Mouse (Mus musculus): ENCODE results near the gene C2cd5.

DNA sequence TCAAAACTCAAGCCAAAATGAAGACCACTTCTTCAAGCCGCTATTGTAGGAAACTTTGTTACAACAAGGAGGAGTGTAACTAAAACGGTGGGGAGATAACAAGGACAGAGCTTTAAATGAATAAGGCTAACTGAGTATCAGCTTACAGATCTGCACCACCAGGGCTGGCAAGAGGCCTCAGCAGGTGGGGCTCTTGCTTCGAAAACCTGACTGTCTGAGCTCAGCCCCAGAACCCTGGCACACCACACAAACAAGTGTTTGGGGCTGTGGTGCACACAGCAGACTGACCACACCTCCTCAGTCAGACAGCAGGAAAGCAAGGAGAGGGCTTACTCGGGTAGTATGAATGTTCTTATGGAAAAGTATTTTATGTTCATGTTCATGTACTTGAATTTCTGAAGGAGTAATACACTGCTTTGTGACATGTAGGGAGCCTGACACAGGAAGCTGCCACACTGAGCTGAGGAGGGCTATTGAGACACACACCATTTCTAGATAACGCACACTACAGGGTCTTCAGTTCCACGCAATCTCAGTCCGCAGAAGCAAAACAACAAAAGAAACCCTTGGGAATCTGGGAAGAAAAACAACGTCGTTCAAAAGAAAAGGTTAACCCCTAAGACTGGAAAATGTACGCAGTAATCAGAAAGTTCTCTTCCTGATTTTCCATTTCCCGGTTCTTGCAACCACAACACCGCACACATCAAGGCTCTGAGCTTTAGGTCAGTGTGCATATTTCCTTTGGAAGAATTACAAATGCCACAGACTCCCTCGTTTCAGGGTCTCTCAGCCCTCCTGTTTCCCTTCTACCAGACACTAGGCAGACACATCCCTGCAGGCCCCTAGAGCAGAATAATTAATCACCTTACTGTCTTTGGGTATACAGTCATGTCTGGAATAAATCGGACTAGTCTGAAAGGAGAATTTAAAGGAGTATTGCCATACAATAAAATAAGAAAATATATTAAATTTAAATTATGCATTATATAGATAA, 105.9 kb downstream of the C2cd5 start:
- TF ChIP-seq EP300 (IDR thresholded peaks at IDR 0.05) (no peak), CTCF (IDR thresholded peaks at IDR 0.05) (no peak)

Measured in lung, postnatal 0 days (tissue).